Mouse (Mus musculus) lung, postnatal 4 days (tissue): Measurements from ENCODE around the gene Chrnb1.

Experiments used
- DNase-seq, 2 experiments: peaks; one replicate each; pipeline ENCODE4 v3.0.0; 2021

Chrnb1 gene

GRCm38 (mm10) chr11:69795168-69795982 lies at the start of gene Chrnb1:
Gene Chrnb1, minus strand, starts transcription at chr11:69795943.
- DNase-seq, result peak; percentile 95 to 97

- no peak for DNase-seq
Observed at GRCm38 (mm10) chr11:69838714-69839104, 43.0 kb upstream of the Chrnb1 start.

- DNase-seq, result peak; percentile 96 to 97
Observed at GRCm38 (mm10) chr11:69837952-69838713, 42.4 kb upstream of the Chrnb1 start, which contains the start of gene Tmem256. Gene Tmem256, plus strand, starts transcription at chr11:69838514.

DNA sequence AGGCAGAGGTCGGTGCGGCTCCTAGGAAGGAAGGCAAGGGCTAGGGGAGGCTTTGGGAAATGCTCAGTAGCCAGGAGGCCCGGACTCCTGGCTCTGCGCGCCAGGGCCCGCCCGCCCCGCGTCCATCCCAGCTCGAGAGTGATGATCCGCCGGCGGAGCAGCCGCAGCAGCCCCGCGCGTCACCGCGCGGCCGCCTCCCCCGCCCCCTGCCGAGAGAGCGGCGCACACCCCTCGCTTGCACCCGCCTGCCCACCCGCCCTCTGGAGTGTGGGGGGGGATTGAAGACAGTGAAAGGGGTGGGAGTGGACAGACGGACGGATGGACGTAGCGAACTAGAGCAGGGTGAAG lies 41.8 kb upstream of the Chrnb1 start, which contains the start of gene Nlgn2:
TSS of gene Nlgn2 (minus strand) at position 181 of the 348 bp plus-strand sequence.
- DNase-seq, result no peak

- DNase-seq, result peak; percentile 39 to 59
Observed at GRCm38 (mm10) chr11:69836703-69837576, 41.2 kb upstream of the Chrnb1 start.

GRCm38 (mm10) chr11:69835966-69836335 lies 40.2 kb upstream of the Chrnb1 start:
- no peak for DNase-seq

DNA sequence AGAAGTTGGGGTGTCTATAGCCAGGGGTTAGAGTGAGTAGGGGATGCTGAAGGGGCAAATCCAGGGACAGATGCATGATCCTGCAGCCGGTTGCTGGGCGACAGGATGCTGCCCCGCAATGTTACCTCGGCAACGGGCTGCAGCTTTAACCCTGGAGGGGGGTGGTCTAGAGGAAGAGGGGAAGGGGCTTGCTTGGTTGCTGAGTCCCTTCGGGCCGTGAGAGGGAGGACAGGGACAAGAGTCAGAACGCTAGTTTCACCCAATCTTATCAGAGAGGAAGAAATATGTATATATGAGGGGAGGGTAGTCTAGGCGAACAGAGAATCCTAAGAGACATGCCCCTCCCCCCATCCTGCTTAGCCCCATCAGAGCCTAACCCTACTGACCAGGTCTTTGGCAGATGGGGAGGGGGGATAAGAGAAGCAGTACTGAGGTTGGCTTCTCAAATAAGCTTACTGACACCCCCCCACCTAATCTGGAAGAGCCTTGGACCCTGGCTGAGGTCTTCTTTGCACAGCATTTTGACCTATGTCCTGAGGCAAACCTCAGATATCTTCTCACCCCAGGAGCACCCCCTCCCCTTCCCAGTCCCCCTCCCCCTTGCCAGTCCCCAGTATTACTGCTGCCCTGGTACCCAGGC lies 39.7 kb upstream of the Chrnb1 start:
- DNase-seq, result no peak

DNA sequence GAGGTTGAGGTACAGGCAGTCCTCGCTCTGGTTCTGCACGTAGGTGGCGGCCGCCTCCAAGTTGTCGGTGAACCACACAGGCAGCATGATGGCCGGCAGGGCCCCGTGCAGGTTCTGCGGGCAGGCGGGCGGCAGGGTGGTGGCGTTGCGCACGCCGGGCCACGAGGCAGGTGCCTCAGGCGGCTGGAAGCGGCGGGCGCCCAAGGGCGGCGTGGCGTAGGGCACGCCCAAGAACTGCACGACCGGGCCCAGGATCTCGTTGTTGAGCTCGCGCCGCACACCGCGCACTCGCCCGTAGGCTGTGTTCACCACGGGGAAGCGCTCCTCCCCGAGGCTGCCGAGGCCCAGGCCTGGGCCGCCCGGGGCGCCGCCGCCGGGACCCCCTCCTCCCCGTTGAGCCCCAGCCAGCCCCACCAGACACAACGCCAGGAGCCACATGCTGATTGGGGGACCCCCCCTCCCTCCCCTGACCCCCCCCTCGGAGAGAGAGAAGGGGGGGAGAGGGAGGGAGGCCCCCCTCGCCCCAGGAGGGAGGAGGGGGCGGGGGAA lies 38.3 kb upstream of the Chrnb1 start:
- DNase-seq, result peak; percentile 54 to 64

GRCm38 (mm10) chr11:69833554-69833953 lies 37.8 kb upstream of the Chrnb1 start:
- no peak for DNase-seq

DNA sequence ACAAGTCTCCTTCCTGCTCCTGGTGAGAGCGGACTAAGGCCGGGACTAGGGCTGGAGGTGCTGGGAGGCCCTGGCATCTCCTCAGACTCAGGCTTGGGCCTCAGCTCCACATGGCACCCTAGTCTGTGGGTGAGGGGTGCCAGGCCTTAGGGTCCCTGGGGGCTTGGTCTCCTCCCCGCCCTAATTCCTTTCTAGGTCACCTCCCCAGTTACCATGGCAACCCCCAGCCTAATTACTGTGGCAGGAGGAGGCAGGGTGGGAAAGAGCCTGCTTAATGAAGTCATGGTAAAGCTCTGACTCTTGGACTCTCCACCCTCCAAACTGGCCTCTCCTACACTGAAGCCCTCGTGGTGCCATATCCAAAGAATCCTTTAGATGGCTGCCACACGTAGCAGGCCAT lies 33.1 kb upstream of the Chrnb1 start:
- no peak for DNase-seq

- DNase-seq, result no peak
Observed at GRCm38 (mm10) chr11:69823456-69823855, 27.7 kb upstream of the Chrnb1 start.

GRCm38 (mm10) chr11:69822080-69822479 lies 26.3 kb upstream of the Chrnb1 start, which contains the start of gene Spem1:
Gene Spem1, minus strand, starts transcription at chr11:69822180.
- DNase-seq, result no peak

DNA sequence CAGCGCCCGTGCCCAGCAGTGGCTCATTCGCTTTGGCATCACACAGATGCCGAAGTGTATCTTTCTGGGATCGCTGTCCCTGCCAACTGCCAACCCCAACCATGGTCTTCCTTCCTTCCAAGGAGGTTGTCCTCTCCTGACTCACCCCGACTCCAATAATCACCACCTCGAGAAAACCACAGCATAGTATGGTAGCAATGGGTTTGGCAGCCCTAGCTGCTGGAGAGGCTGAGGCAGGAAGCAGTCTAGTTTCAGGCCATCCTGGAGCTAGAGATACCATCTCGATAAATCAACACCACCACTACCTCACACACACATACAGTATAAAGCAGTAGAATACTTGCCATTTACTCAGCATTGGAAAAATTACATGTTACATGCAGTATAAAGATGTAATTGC lies 23.1 kb upstream of the Chrnb1 start:
- DNase-seq, result no peak

GRCm38 (mm10) chr11:69818365-69818764 lies 22.6 kb upstream of the Chrnb1 start, which contains the start of gene Spem2:
Gene Spem2, minus strand, starts transcription at chr11:69818465.
- no peak for DNase-seq

- DNase-seq, result no peak
Observed at GRCm38 (mm10) chr11:69816520-69816919, 20.8 kb upstream of the Chrnb1 start.

- DNase-seq, result no peak
Observed at GRCm38 (mm10) chr11:69815155-69815554, 19.4 kb upstream of the Chrnb1 start, which contains the start of gene Gm39566. Gene Gm39566, minus strand, starts transcription at chr11:69815298.

GRCm38 (mm10) chr11:69810280-69810679 lies 14.5 kb upstream of the Chrnb1 start:
- DNase-seq, result no peak

DNA sequence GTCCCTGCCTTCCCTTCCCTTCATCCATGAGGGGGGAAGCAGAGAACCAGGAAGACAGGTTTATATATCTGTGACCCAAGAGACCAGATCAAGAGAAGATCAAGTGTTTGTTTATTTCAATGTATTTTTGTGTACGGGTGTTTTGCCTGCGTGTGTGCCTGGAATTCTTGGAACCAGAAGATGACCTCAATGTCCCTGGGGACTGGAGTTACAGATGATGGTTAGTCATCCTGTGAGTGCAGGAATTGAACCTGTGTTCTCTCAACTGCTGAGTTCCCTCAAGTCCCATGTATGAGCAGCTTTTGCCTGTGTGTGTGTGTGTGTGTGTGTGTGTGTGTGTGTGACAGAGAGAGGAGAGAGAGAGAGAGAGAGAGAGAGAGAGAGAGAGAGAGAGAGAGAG lies 11.9 kb upstream of the Chrnb1 start:
- DNase-seq, result no peak

GRCm38 (mm10) chr11:69806378-69806777 lies 10.6 kb upstream of the Chrnb1 start:
- DNase-seq, result no peak

- peak; percentile 59 to 75 for DNase-seq
Observed at GRCm38 (mm10) chr11:69804972-69805909, 9.5 kb upstream of the Chrnb1 start, which contains the start of gene Tmem102. Gene Tmem102, minus strand, starts transcription at chr11:69805624.

DNA sequence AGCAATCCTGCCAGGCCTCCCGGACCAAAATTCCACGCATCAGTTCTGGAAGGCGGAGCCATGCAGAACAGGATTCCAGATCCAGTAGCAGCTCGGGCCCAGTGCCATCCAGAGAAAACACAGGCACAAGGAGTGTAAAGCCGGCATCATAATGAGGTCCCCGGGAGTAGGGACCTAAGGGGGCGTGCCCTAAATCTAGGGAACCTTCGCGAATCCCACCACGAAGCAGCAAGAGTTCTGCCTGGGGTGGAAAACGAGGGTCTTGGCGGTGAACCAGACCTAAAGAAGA lies 8.9 kb upstream of the Chrnb1 start:
- peak in 1 of 2 experiments; percentile 25 for DNase-seq
